Mouse (Mus musculus): ENCODE data around the gene Ppm1h. TPM values are rescaled to one million over a fixed set of nuclear protein-coding genes. Genes with fewer than 3 reads are reported as not detected.

Ppm1h gene
- polyA plus RNA-seq, 1 experiment = 34.2 TPM

GRCm38 (mm10) chr10:122717754-122718415 lies 39.3 kb downstream of the Ppm1h start:
- Histone ChIP-seq H3K4me1 (ENCODE audit: control insufficient read depth, insufficient read depth, low read length) (peaks cover 19% of the 10 kb centered on the region), H3K4me3 (ENCODE audit: insufficient read depth, low read length) (no peak overlapping the region), H3K27ac (ENCODE audit: insufficient read depth, low read length) (0 out of 2 replicates have a peak overlapping the region, but pooled peaks have one; percentile 3)
- no peak for TF ChIP-seq POLR2A (IDR thresholded peaks at IDR 0.05; ENCODE audit: extremely low read depth, insufficient read depth, low read length)
- TF ChIP-seq CTCF (IDR thresholded peaks at IDR 0.05; ENCODE audit: extremely low read depth, insufficient read depth, low read length) = no peak

DNA sequence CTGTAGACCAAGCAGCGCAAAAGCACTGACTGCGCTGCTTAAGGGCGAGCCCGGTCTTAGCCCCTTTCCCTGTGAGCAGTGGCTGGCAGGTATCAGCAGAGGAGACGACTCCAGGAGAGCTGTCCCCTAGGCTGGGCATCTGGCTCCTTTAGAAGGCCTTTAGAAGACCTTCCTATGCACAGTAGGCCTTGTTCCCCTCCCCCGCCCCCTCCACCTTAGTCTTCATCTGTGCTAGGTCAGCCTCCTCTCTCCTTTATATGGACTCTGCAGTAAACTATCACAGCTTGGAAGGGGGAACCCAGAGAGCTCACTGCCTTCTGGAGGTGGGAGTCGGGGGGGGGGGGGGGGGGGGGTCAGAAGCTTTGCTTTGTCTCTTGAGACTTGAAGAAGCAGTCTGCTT lies 40.4 kb downstream of the Ppm1h start:
- no peak overlapping the region for H3K4me3 ChIP-seq (ENCODE audit: insufficient read depth, low read length)
- H3K27ac ChIP-seq (ENCODE audit: insufficient read depth, low read length) = peak overlapping the region; percentile 82; the same call in 1 of the 2 replicates
- H3K4me1 ChIP-seq (ENCODE audit: control insufficient read depth, insufficient read depth, low read length) = peaks cover 19% of the 10 kb centered on the region
- no peak for TF ChIP-seq POLR2A (IDR thresholded peaks at IDR 0.05; ENCODE audit: extremely low read depth, insufficient read depth, low read length)
- TF ChIP-seq CTCF (IDR thresholded peaks at IDR 0.05; ENCODE audit: extremely low read depth, insufficient read depth, low read length) = no peak

GRCm38 (mm10) chr10:122722111-122722510 lies 43.5 kb downstream of the Ppm1h start:
- TF ChIP-seq POLR2A (IDR thresholded peaks at IDR 0.05; ENCODE audit: extremely low read depth, insufficient read depth, low read length) = no peak
- TF ChIP-seq CTCF (IDR thresholded peaks at IDR 0.05; ENCODE audit: extremely low read depth, insufficient read depth, low read length) = no peak
- Histone ChIP-seq H3K27ac (ENCODE audit: insufficient read depth, low read length) (no peak overlapping the region), H3K4me3 (ENCODE audit: insufficient read depth, low read length) (no peak overlapping the region), H3K4me1 (ENCODE audit: control insufficient read depth, insufficient read depth, low read length) (peaks cover 14% of the 10 kb centered on the region)

DNA sequence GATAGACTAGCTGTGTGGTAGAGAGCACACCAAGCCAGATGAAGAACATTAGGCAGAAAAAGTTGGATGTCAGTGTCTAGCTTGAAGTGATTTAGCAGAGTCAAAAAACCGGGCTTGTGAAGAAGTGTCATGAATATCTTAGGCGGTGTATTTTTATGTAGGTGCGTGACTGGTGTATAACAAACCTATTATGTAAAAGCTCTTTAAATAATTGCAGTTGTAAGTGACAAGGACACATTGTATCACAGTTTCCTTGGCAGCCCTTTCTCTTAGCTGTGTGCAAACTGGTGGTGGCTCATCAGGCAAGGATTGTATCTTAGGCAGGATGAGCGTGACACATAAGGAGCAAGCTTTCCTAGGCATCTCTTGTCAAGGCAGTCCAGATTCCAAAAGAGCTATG lies 46.1 kb downstream of the Ppm1h start:
- Histone ChIP-seq H3K4me3 (ENCODE audit: insufficient read depth, low read length) (no peak overlapping the region), H3K27ac (ENCODE audit: insufficient read depth, low read length) (0 out of 2 replicates have a peak overlapping the region, but pooled peaks have one; percentile 68), H3K4me1 (ENCODE audit: control insufficient read depth, insufficient read depth, low read length) (peaks cover 10% of the 10 kb centered on the region)
- no peak for TF ChIP-seq CTCF (IDR thresholded peaks at IDR 0.05; ENCODE audit: extremely low read depth, insufficient read depth, low read length)
- no peak for TF ChIP-seq POLR2A (IDR thresholded peaks at IDR 0.05; ENCODE audit: extremely low read depth, insufficient read depth, low read length)

DNA sequence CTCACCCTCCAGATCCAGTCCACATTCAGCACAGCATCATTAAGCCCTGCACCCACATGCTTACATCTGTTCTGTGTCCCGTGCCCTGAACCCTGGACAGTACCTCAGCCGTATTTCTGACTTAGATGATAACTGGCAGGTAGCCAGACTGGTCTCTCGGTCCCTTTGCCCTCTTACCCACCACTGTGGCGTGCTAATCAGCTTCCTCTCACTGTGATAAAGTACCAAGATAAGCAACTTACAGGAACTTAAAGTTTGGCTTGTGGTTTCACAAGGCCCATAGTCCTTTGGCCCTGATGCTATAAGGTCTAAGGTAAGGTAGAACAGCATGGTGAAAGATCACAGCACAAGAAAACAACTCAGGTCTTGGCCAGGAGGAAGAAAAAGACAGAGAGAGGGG lies 48.7 kb downstream of the Ppm1h start:
- Histone ChIP-seq H3K4me1 (ENCODE audit: control insufficient read depth, insufficient read depth, low read length) (peaks cover 8% of the 10 kb centered on the region), H3K27ac (ENCODE audit: insufficient read depth, low read length) (no peak overlapping the region), H3K4me3 (ENCODE audit: insufficient read depth, low read length) (no peak overlapping the region)
- TF ChIP-seq POLR2A (IDR thresholded peaks at IDR 0.05; ENCODE audit: extremely low read depth, insufficient read depth, low read length) (no peak), CTCF (IDR thresholded peaks at IDR 0.05; ENCODE audit: extremely low read depth, insufficient read depth, low read length) (no peak)

DNA sequence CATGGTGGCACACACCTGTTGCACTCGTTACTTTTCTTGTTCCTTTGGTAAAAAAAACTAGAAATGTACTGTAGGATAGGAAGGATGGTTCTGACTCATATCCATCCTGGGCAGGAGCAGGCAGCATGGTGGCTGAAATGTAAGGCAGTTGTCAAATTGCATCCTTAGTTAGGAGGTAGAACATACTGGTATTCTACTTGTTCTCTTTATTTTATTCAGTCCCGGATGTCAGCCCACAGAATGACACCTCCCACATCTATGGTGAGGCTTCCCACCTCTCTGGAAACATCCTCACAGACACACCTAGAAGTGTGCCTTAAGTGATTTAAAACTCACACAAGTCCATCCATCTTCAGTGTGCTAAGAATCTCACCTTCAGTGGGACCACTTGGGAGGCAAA lies 49.6 kb downstream of the Ppm1h start:
- TF ChIP-seq CTCF (IDR thresholded peaks at IDR 0.05; ENCODE audit: extremely low read depth, insufficient read depth, low read length) = no peak
- TF ChIP-seq POLR2A (IDR thresholded peaks at IDR 0.05; ENCODE audit: extremely low read depth, insufficient read depth, low read length) = no peak
- H3K27ac ChIP-seq (ENCODE audit: insufficient read depth, low read length) = no peak overlapping the region
- peaks cover 8% of the 10 kb centered on the region for H3K4me1 ChIP-seq (ENCODE audit: control insufficient read depth, insufficient read depth, low read length)
- H3K4me3 ChIP-seq (ENCODE audit: insufficient read depth, low read length) = no peak overlapping the region

DNA sequence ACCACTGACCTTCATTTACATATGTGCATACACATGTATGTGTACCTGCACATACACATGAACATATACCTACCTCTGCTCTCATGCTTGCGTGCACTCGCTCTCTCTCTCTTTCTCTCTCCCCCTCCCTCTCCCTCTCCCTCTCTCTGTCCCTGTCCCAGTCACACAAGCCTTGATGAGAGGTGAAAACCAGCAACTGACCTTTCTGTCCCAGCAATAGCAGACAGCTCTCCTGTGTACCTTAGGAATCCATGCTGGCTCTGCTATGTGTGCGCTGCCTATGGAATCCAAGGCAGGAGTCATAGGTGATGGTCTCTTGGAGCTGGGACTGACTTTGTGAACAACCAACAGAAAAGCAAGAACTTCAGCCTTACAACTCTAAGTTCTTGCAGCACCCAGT lies 53.6 kb downstream of the Ppm1h start:
- Histone ChIP-seq H3K27ac (ENCODE audit: insufficient read depth, low read length) (no peak overlapping the region), H3K4me1 (ENCODE audit: control insufficient read depth, insufficient read depth, low read length) (peaks cover 2% of the 10 kb centered on the region), H3K4me3 (ENCODE audit: insufficient read depth, low read length) (no peak overlapping the region)
- no peak for TF ChIP-seq POLR2A (IDR thresholded peaks at IDR 0.05; ENCODE audit: extremely low read depth, insufficient read depth, low read length)
- no peak for TF ChIP-seq CTCF (IDR thresholded peaks at IDR 0.05; ENCODE audit: extremely low read depth, insufficient read depth, low read length)

- peaks cover 7% of the 10 kb centered on the region for H3K4me1 ChIP-seq (ENCODE audit: control insufficient read depth, insufficient read depth, low read length)
- no peak overlapping the region for H3K4me3 ChIP-seq (ENCODE audit: insufficient read depth, low read length)
- TF ChIP-seq POLR2A (IDR thresholded peaks at IDR 0.05; ENCODE audit: extremely low read depth, insufficient read depth, low read length) = no peak
- TF ChIP-seq CTCF (IDR thresholded peaks at IDR 0.05; ENCODE audit: extremely low read depth, insufficient read depth, low read length) = no peak
- H3K27ac ChIP-seq (ENCODE audit: insufficient read depth, low read length) = no peak overlapping the region
These were observed 56.0 kb downstream of the Ppm1h start for GRCm38 (mm10) chr10:122734521-122734920.

DNA sequence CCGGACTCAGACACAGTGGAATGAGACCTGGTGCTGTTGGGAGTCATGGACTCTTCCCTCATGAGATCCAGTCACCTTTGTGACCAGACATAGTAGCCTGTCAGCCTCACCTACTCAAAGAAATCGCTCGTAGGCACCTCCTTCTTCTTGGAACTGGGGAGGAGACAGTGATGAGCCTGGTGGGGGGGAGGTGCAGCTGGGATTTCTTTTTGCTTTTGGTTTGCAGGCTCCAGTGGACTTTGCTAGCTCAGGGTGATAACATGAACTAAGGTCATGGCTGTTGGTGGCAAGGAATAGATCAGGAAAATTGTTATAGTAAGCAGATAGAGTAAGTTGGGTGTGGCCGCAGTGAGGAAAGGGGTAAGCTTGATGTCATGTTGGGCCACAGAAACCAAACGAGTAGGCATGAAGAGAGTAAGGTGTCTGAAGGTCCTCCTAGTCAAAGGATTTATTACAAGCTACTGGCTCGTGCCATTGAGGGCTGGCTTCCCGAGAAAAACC lies 56.8 kb downstream of the Ppm1h start:
- H3K27ac ChIP-seq (ENCODE audit: insufficient read depth, low read length) = no peak overlapping the region
- peaks cover 14% of the 10 kb centered on the region for H3K4me1 ChIP-seq (ENCODE audit: control insufficient read depth, insufficient read depth, low read length)
- no peak overlapping the region for H3K4me3 ChIP-seq (ENCODE audit: insufficient read depth, low read length)
- TF ChIP-seq POLR2A (IDR thresholded peaks at IDR 0.05; ENCODE audit: extremely low read depth, insufficient read depth, low read length) = no peak
- no peak for TF ChIP-seq CTCF (IDR thresholded peaks at IDR 0.05; ENCODE audit: extremely low read depth, insufficient read depth, low read length)

- no peak overlapping the region for H3K27ac ChIP-seq (ENCODE audit: insufficient read depth, low read length)
- no peak overlapping the region for H3K4me3 ChIP-seq (ENCODE audit: insufficient read depth, low read length)
- TF ChIP-seq POLR2A (IDR thresholded peaks at IDR 0.05; ENCODE audit: extremely low read depth, insufficient read depth, low read length) (no peak), CTCF (IDR thresholded peaks at IDR 0.05; ENCODE audit: extremely low read depth, insufficient read depth, low read length) (no peak)
- peaks cover 21% of the 10 kb centered on the region for H3K4me1 ChIP-seq (ENCODE audit: control insufficient read depth, insufficient read depth, low read length)
These were observed 58.3 kb downstream of the Ppm1h start for GRCm38 (mm10) chr10:122736835-122737234.

Measured in cortical plate, adult 2 months (tissue).